Mouse (Mus musculus) small intestine, adult 2 months (tissue): Measurements from ENCODE around the gene Rnft2. TPM values are rescaled to one million over a fixed set of nuclear protein-coding genes. Genes with fewer than 3 reads are reported as not detected.
A peak's percentile ranks its signal among the peaks of the same experiment; 100 is the strongest.

Source experiments
- H3K27ac ChIP-seq: fragments of 200-500 bp; 2 replicates; pipeline ENCODE4 v1.5.1; 2012; ENCODE audit warnings: low read depth, low read length, control low read depth, inconsistent platforms; ENCODE audit not compliant: insufficient read depth
- H3K27me3 ChIP-seq: fragments of 200-500 bp; 2 replicates; pipeline ENCODE4 v1.6.1; 2012; ENCODE audit warnings: mild to moderate bottlenecking, moderate library complexity, low read length, inconsistent platforms; ENCODE audit not compliant: control insufficient read depth, insufficient read depth
- H3K36me3 ChIP-seq: fragments of 200-500 bp; 2 replicates; pipeline ENCODE4 v1.6.1; 2012; ENCODE audit warnings: mild to moderate bottlenecking, low read length, control low read depth, inconsistent platforms; ENCODE audit not compliant: control insufficient read depth, insufficient read depth
- H3K4me1 ChIP-seq: fragments of 200-500 bp; 2 replicates; pipeline ENCODE4 v1.6.1; 2012; ENCODE audit warnings: low read length, inconsistent platforms, mixed read lengths; ENCODE audit not compliant: control insufficient read depth, insufficient read depth, insufficient read length
- H3K4me3 ChIP-seq: fragments of 200-500 bp; 2 replicates; pipeline ENCODE4 v1.5.1; 2012; ENCODE audit warnings: low read depth, mild to moderate bottlenecking, control low read depth, inconsistent platforms, low read length, moderate library complexity
- CTCF ChIP-seq: fragments of 200-500 bp; IDR thresholded peaks from 2 replicates; pipeline ENCODE4 v1.5.1; 2012; ENCODE audit warnings: low read depth, mild to moderate bottlenecking, control low read depth, inconsistent platforms, low read length, moderate library complexity, mixed read lengths; ENCODE audit not compliant: insufficient replicate concordance, insufficient read length; ENCODE audit errors: extremely low read depth
- POLR2A ChIP-seq: fragments of 200-500 bp; IDR thresholded peaks from 2 replicates; pipeline ENCODE4 v1.6.1; 2012; ENCODE audit warnings: low read depth, mild to moderate bottlenecking, control low read depth, inconsistent platforms, low read length, moderate library complexity
- WGBS: fragments of 180-500 bp; shearing (Covaris S2); methylation state at CpG from one replicate; pipeline ENCODE4 v1.1.7; 2018; 5-methylcytosine and 5-hydroxymethylcytosine counted together
- polyA plus RNA-seq: library from polyadenylated mRNA; depleted of rRNA; stranded (reverse); fragments of >200 nt; gene quantifications from 2 replicates; pipeline ENCODE4 v1.2.3, GENCODE M21; 2012; rRNA removed

The Rnft2 gene
- polyA plus RNA-seq, result 0.98 and 1.2 TPM in 2 replicates

DNA sequence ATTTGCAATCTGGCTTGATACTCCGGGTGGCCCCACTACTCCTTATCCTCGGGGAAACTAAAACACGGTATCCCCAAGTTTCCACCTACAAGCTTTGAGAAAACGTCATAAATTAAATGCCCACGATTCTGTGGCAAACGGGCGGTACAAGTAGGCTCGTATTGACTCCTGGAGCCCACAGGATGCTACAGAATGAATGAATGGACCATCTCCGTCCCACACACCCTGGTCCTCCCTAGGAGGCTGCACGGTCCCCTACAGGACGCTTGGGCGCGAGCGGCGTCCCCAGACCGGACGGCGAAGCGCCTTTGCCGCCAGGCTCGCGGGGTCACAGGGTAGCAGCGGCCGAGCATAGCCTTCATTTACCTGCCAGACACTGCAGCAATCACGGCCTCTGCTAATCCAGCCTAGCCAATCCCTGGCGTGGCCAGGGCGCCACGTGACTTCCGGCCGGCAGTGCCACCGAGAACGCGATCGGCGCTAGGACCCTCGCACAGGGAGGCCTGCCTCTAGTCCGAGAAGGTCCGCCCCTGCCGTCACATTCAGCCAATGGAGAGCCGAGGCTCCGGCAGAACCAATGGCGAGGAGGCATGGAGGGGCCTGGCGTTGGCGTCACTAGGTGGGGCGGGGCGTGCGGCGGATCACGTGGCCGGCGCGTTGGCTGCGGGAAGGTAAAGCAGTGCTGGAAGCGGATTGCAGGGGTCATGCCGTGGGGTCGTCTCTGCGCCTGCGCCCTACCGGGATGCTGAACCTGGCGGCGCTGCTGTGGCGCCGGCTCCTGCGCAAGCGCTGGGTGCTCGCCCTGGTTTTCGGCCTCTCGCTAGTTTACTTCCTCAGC, at the start of gene Rnft2, which contains the start of gene 2410131K14Rik:
Rnft2 (minus strand) TSS at position 511 of the 838 bp plus-strand sequence.
2410131K14Rik (plus strand) TSS at position 622 of the 838 bp plus-strand sequence.
- Histone ChIP-seq H3K36me3 (no peaks in the 10 kb centered on the region), H3K27ac (peak within 1 kb of the TSS; percentile 29; the same call in 1 of the 2 replicates), H3K4me3 (peak within 1 kb of the TSS; percentile 84), H3K27me3 (no peaks in the 10 kb centered on the region), H3K4me1 (peaks cover 2% of the 10 kb centered on the region)
- TF ChIP-seq CTCF (no peak), POLR2A (no peak; the same call in 1 of the 2 replicates)
- under 1% methylated on average over 68 of the region's 68 CpGs for WGBS

DNA sequence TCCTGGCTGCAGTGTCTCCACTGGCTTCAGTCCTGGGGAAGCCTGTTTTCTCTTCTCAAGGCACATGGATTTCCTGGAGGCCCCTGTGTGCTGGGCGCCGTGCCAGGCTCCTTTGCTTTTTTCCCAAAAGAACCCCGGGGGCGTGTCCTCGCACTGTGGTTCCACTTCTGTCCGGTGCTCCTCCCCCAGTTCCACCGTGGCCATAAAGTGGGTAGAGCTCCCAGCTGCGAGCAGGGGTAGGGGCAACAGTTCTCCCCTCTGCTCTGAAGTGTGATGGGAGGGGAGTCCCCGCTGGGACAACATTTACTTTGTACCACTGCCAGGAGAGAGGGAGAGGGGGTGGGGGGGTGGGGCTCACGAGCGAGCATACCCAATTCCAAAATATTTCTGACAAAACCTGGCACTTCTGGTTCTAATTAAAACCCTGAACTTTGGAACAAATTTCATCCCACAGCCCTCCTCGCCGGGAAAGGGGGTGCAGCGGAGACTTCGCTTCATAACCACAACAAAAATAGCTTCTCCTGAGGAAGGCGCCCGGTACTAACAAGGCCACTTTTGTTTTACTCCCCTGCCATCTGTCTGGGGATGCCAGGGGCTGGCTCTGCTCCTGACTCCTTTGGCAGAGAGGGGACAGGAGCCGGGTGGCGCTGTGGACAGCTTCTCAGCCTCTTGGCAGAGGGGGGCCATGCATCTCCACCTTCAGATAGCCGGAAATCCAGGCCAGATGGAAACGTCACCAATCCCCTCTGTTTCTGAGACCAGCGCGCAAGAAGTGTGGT, 49.4 kb upstream of the Rnft2 start:
- H3K27me3 ChIP-seq, result no peaks in the 10 kb centered on the region
- H3K36me3 ChIP-seq, result no peaks in the 10 kb centered on the region
- H3K4me1 ChIP-seq, result peaks cover 11% of the 10 kb centered on the region
- no peak for TF ChIP-seq CTCF
- no peak for TF ChIP-seq POLR2A
- H3K27ac ChIP-seq, result peak overlapping the region; percentile 30; the same call in 1 of the 2 replicates
- H3K4me3 ChIP-seq, result peak overlapping the region; percentile 44
- WGBS, result 7% methylated on average over 23 of the region's 23 CpGs

DNA sequence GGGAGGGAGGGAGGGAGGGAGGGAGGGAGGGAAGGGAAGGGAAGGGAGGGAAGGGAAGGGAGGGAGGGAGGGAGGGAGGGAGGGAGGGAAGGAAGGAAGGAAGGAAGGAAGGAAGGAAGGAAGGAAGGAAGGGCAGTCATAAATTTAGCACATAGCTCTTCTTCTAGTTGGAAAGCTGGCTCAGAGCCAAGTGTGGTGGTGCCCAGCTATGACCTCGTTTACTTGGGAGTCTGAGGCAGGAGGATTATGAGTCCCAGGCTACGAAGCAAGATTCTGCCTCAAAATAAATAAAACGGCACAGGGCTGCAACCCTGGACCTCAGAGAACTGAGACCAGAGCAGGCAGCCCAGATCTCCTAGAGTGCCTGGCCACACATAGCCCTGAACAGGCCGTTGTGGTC, 47.6 kb upstream of the Rnft2 start:
- 61% methylated on average over 4 of the region's 4 CpGs for WGBS
- Histone ChIP-seq H3K4me1 (peaks cover 11% of the 10 kb centered on the region), H3K27ac (no peak overlapping the region), H3K4me3 (no peak overlapping the region), H3K27me3 (no peaks in the 10 kb centered on the region), H3K36me3 (no peaks in the 10 kb centered on the region)
- TF ChIP-seq CTCF, result no peak
- TF ChIP-seq POLR2A, result no peak

DNA sequence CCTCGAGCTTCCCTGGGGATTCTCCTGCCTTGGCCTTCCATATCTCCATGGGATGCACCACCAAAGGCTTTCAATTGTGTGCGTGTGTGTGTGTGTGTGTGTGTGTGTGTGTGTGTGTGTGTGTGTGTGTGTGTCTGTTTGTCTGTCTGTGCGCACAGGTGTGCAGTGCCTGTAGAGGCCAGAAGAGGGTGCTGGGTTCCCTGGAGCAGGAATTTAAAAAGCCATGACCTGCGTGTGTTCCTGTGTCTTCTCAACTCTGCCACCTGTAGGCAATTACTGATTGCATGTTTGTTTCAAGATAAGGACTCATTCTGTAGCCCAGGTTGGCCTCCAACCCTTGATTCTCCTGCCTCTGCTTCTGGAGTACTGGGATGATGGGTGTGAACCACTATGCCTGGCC, 46.5 kb upstream of the Rnft2 start:
- TF ChIP-seq POLR2A (no peak), CTCF (no peak)
- WGBS, result 92% methylated on average over 4 of the region's 4 CpGs
- no peak overlapping the region for H3K27ac ChIP-seq
- H3K36me3 ChIP-seq, result no peaks in the 10 kb centered on the region
- H3K4me3 ChIP-seq, result no peak overlapping the region
- no peaks in the 10 kb centered on the region for H3K27me3 ChIP-seq
- peaks cover 9% of the 10 kb centered on the region for H3K4me1 ChIP-seq

DNA sequence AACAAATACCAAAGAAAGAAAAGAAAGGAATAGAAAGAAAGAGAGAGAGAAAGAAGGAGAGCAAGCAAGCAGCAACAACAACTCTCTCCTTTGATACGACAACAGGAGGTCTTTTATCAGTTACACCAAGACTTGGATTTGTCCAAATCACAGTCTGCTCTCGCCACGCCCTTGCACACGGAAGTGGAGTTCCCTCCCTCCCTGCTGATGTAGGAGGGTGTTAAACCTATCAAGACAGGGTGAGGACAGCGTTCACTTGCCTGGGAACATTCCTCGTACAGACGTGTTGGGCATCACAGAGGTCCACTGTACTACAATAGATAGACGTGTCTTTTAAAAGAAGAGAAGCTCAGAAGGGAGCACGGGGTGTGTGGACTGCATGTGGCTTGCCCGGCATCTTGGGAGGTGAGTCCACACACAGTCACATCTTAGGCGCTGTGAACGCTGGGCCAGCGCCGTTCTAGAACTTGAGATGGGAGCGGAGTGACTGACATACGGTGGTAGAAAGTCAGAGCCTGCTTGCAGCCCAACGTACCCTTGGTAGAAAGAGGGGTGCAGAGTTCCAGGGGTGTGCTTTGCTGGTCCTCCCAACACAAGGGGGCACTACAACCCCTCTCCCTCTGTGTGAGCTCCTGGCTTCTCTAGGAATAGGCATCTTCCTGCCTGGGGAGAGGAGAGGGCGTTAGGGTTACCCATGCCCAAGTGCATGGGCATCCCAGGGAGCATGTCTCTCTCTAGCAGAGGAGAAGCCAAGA, 33.0 kb upstream of the Rnft2 start:
- no peak overlapping the region for H3K27ac ChIP-seq
- no peak overlapping the region for H3K4me3 ChIP-seq
- H3K4me1 ChIP-seq, result peaks cover 7% of the 10 kb centered on the region; the same call in 1 of the 2 replicates
- 62% methylated on average over 18 of the region's 18 CpGs for WGBS
- H3K36me3 ChIP-seq, result no peaks in the 10 kb centered on the region
- no peaks in the 10 kb centered on the region; the same call in 1 of the 2 replicates for H3K27me3 ChIP-seq
- TF ChIP-seq POLR2A (no peak), CTCF (no peak)

DNA sequence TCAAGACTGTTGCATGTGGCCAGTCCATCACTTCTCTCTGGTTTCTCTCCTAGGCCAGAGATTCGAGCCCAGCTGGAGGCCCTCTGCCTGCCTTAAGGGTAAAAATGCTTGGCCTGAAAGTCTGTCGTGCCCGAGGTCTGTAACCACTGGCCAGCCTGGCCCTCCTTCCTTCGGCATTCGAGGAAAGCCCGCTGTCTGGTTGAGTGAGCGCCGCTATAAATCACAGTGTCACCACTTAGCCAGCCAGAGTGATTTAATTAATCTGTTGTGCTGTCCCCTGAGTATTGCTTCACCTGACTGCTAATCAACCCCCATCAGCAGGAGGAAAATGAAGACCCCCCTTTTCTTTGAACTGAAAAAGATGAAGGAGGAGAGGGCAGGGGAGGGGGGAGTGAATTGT, 31.8 kb upstream of the Rnft2 start:
- no peak for TF ChIP-seq POLR2A
- TF ChIP-seq CTCF, result no peak
- Histone ChIP-seq H3K27ac (no peak overlapping the region), H3K4me1 (peaks cover 7% of the 10 kb centered on the region; the same call in 1 of the 2 replicates), H3K36me3 (no peaks in the 10 kb centered on the region), H3K27me3 (no peaks in the 10 kb centered on the region; the same call in 1 of the 2 replicates), H3K4me3 (no peak overlapping the region)
- 68% methylated on average over 8 of the region's 8 CpGs for WGBS
